Mouse (Mus musculus): Measurements from ENCODE around the gene Fuom. TPM values are rescaled to one million over a fixed set of nuclear protein-coding genes. Genes with fewer than 3 reads are reported as not detected.
"Not testable (repeated sequence)": the region's sequence is repeated elsewhere in the genome, so short reads cannot be mapped to it uniquely, and the experiment has no call there.

The Fuom gene
- 87.3 and 98.1 TPM in 2 replicates for polyA plus RNA-seq (2012; rRNA removed)

GRCm38 (mm10) chr7:140101993-140102860 is at the start of gene Fuom:
Fuom (minus strand) TSS chr7:140102441.
- peak; percentile 79 to 89 for DNase-seq (ENCODE audit: extremely low spot score in 1 of 2, low spot score in 1 of 2)

- DNase-seq (ENCODE audit: extremely low spot score in 1 of 2, low spot score in 1 of 2): no peak
Measured at GRCm38 (mm10) chr7:140144550-140144949, 42.3 kb upstream of the Fuom start.

- DNase-seq (ENCODE audit: extremely low spot score in 1 of 2, low spot score in 1 of 2): peak in 1 of 2 experiments; percentile 76
Measured at GRCm38 (mm10) chr7:140141350-140141749, 39.1 kb upstream of the Fuom start.

GRCm38 (mm10) chr7:140138021-140138310 is 35.7 kb upstream of the Fuom start:
- no peak for DNase-seq (ENCODE audit: extremely low spot score in 1 of 2, low spot score in 1 of 2)

GRCm38 (mm10) chr7:140137135-140138020 is 35.1 kb upstream of the Fuom start, which contains the start of gene Mtg1:
Mtg1 (plus strand) TSS chr7:140137564.
- peak; percentile 88 to 99 for DNase-seq (ENCODE audit: extremely low spot score in 1 of 2, low spot score in 1 of 2)

GRCm38 (mm10) chr7:140135106-140135770 is 33.0 kb upstream of the Fuom start:
- DNase-seq (ENCODE audit: extremely low spot score in 1 of 2, low spot score in 1 of 2): no peak

GRCm38 (mm10) chr7:140134033-140134432 is 31.8 kb upstream of the Fuom start:
- DNase-seq (ENCODE audit: extremely low spot score in 1 of 2, low spot score in 1 of 2): not testable (repeated sequence)

- not testable (repeated sequence) for DNase-seq (ENCODE audit: extremely low spot score in 1 of 2, low spot score in 1 of 2)
Measured at GRCm38 (mm10) chr7:140132184-140132583, 29.9 kb upstream of the Fuom start.

- no peak for DNase-seq (ENCODE audit: extremely low spot score in 1 of 2, low spot score in 1 of 2)
Measured at GRCm38 (mm10) chr7:140127911-140128310, 25.7 kb upstream of the Fuom start.

GRCm38 (mm10) chr7:140126934-140127333 is 24.7 kb upstream of the Fuom start:
- DNase-seq (ENCODE audit: extremely low spot score in 1 of 2, low spot score in 1 of 2): no peak

- DNase-seq (ENCODE audit: extremely low spot score in 1 of 2, low spot score in 1 of 2): no peak
Measured at GRCm38 (mm10) chr7:140126022-140126350, 23.7 kb upstream of the Fuom start.

- peak; percentile 77 to 88 for DNase-seq (ENCODE audit: extremely low spot score in 1 of 2, low spot score in 1 of 2)
Measured at GRCm38 (mm10) chr7:140125278-140126021, 23.2 kb upstream of the Fuom start.

- DNase-seq (ENCODE audit: extremely low spot score in 1 of 2, low spot score in 1 of 2): no peak
Measured at GRCm38 (mm10) chr7:140124382-140124781, 22.1 kb upstream of the Fuom start.

GRCm38 (mm10) chr7:140122765-140123164 is 20.5 kb upstream of the Fuom start:
- DNase-seq (ENCODE audit: extremely low spot score in 1 of 2, low spot score in 1 of 2): no peak

- no peak for DNase-seq (ENCODE audit: extremely low spot score in 1 of 2, low spot score in 1 of 2)
Measured at GRCm38 (mm10) chr7:140121338-140121910, 19.2 kb upstream of the Fuom start.

GRCm38 (mm10) chr7:140120484-140120883 is 18.2 kb upstream of the Fuom start:
- DNase-seq (ENCODE audit: extremely low spot score in 1 of 2, low spot score in 1 of 2): no peak

GRCm38 (mm10) chr7:140116329-140117054 is 14.3 kb upstream of the Fuom start, which contains the start of gene Echs1:
Echs1 (minus strand) TSS chr7:140116476.
- DNase-seq (ENCODE audit: extremely low spot score in 1 of 2, low spot score in 1 of 2): peak; percentile 73 to 87

- peak; percentile 52 to 73 for DNase-seq (ENCODE audit: extremely low spot score in 1 of 2, low spot score in 1 of 2)
Measured at GRCm38 (mm10) chr7:140115583-140116328, 13.5 kb upstream of the Fuom start, which contains the start of gene Paox. Paox (plus strand) TSS chr7:140115799.
